Mouse (Mus musculus): ENCODE measurements around the gene Mpdz.

GRCm38 (mm10) chr4:81449413-81449812, 6.8 kb upstream of the Mpdz start:
- no peak for TF ChIP-seq CTCF (conservative IDR thresholded peaks at IDR 0.05; ENCODE audit: low read length)
- no peak for TF ChIP-seq NANOG (IDR thresholded peaks at IDR 0.05; ENCODE audit: borderline replicate concordance, low read length)
